Mouse (Mus musculus) liver, embryonic 14.5 days (tissue): ENCODE results near the gene Wfdc8. TPM values are rescaled to one million over a fixed set of nuclear protein-coding genes. Genes with fewer than 3 reads are reported as not detected.
"Not testable (repeated sequence)": the region's sequence is repeated elsewhere in the genome, so short reads cannot be mapped to it uniquely, and the experiment has no call there.

Source experiments
- ATAC-seq: fragments of 200-750 bp; cut with Nextera tagmentation; 2 replicates; pipeline ENCODE4 v1.8.0; 2017; ENCODE audit warnings: moderate number of reproducible peaks, mild to moderate bottlenecking, moderate library complexity; ENCODE audit not compliant: insufficient read depth
- DNase-seq, 3 experiments: peaks; one replicate each; pipeline ENCODE4 v3.0.0-alpha.2; 2012 to 2013; ENCODE audit warnings: low read depth in 3 of 3, low spot score in 3 of 3
- H3K27ac ChIP-seq: fragments of 300-500 bp; sonication (generic); 2 replicates; pipeline ENCODE4 v1.5.1; 2014; ENCODE audit warnings: moderate library complexity, mild to moderate bottlenecking, control low read depth, inconsistent platforms
- H3K27me3 ChIP-seq: fragments of 300-500 bp; sonication (generic); 2 replicates; pipeline ENCODE4 v1.6.1; 2014; ENCODE audit warnings: mild to moderate bottlenecking, low read length, moderate library complexity; ENCODE audit not compliant: control insufficient read depth, insufficient read depth
- H3K36me3 ChIP-seq: fragments of 300-500 bp; sonication (generic); replicated peaks from 2 replicates; pipeline ENCODE4 v1.6.1; 2014; ENCODE audit warnings: low read depth; ENCODE audit not compliant: control insufficient read depth, insufficient read depth
- H3K4me1 ChIP-seq, 2 experiments: fragments of 200-500 bp in 1 of 2; fragments of 300-500 bp in 1 of 2; sonication (generic) in 1 of 2; replicated peaks; 2 replicates each; pipeline ENCODE4 v1.6.1; 2012 to 2014; ENCODE audit warnings: antibody characterized with exemption in 1 of 2, inconsistent platforms in 1 of 2, low read length in 1 of 2; ENCODE audit not compliant: control insufficient read depth in 2 of 2, insufficient read depth in 2 of 2
- H3K4me2 ChIP-seq: fragments of 300-500 bp; sonication (generic); 2 replicates; pipeline ENCODE4 v1.6.1; 2014; ENCODE audit warnings: low read depth, mild to moderate bottlenecking, control low read depth, moderate library complexity
- H3K4me3 ChIP-seq, 2 experiments: fragments of 200-500 bp in 1 of 2; fragments of 300-500 bp in 1 of 2; sonication (generic) in 1 of 2; 2 replicates each; pipeline ENCODE4 v1.5.1; 2012 to 2014; ENCODE audit warnings: low read depth in 2 of 2, low read length in 2 of 2, mild to moderate bottlenecking in 2 of 2, control low read depth in 1 of 2, inconsistent platforms in 1 of 2, moderate library complexity in 1 of 2; ENCODE audit not compliant: insufficient read depth in 1 of 2
- H3K9ac ChIP-seq: fragments of 300-500 bp; sonication (generic); replicated peaks from 2 replicates; pipeline ENCODE4 v1.6.1; 2014; ENCODE audit warnings: mild to moderate bottlenecking, control low read depth, moderate library complexity
- H3K9me3 ChIP-seq: fragments of 300-500 bp; sonication (generic); 2 replicates; pipeline ENCODE4 v1.6.1; 2016; ENCODE audit warnings: low read length, mixed read lengths; ENCODE audit not compliant: control insufficient read depth
- CTCF ChIP-seq: IDR thresholded peaks from 2 replicates; pipeline ENCODE4 v1.5.1; 2016; ENCODE audit warnings: antibody characterized with exemption, low read depth, control low read depth
- EP300 ChIP-seq: IDR thresholded peaks from 2 replicates; pipeline ENCODE4 v1.6.1; 2016; ENCODE audit warnings: antibody characterized with exemption, low read depth
- WGBS: fragments of 180-500 bp; shearing (Covaris S2); extraction: QIAGEN DNeasy Blood & Tissue Kit; methylation state at CpG from one replicate; pipeline ENCODE4 v1.1.7; 2014; ENCODE audit not compliant: insufficient replicate concordance; 5-methylcytosine and 5-hydroxymethylcytosine counted together
- polyA plus RNA-seq, 2 experiments: library from polyadenylated mRNA; depleted of rRNA in 1 of 2; stranded (reverse) in 1 of 2; unstranded in 1 of 2; fragments of >200 nt; fragmentation: Nextera tagmentation in 1 of 2; extraction: Ambion mirVana in 1 of 2; gene quantifications; 2 replicates each; pipeline versions ENCODE4 v1.2.1 to v1.2.3; 2012 to 2014

The Wfdc8 gene
- polyA plus RNA-seq (2012; rRNA removed), result not detected in 2 replicates
- not detected in 2 replicates for polyA plus RNA-seq (2014; fragmentation: Nextera tagmentation; extraction: Ambion mirVana)

GRCm38 (mm10) chr2:164613471-164613870 is at the start of gene Wfdc8, which contains the start of gene Wfdc6b:
Gene Wfdc8 (minus strand): TSS chr2:164613626.
Gene Wfdc6b (plus strand): TSS chr2:164613522.
- not testable (repeated sequence) for H3K27me3 ChIP-seq, H3K27ac ChIP-seq, DNase-seq, H3K36me3 ChIP-seq, ATAC-seq, H3K9ac ChIP-seq, H3K9me3 ChIP-seq, H3K4me1 ChIP-seq, H3K4me2 ChIP-seq, H3K4me3 ChIP-seq
- WGBS, result 49% methylated on average over 8 of the region's 8 CpGs

GRCm38 (mm10) chr2:164656483-164656882 is 43.1 kb upstream of the Wfdc8 start, which contains the start of gene Wfdc9:
Gene Wfdc9 (minus strand): TSS chr2:164656583.
- DNase-seq (no peak), ATAC-seq (no peak)
- Histone ChIP-seq H3K4me1 (no peaks in the 10 kb centered on the region), H3K4me3 (no peak within 1 kb of the TSS), H3K9me3 (no peaks in the 10 kb centered on the region), H3K27me3 (no peaks in the 10 kb centered on the region), H3K9ac (no peak within 1 kb of the TSS), H3K27ac (no peak within 1 kb of the TSS), H3K4me2 (no peak within 1 kb of the TSS), H3K36me3 (no peaks in the 10 kb centered on the region)
- 61% methylated on average over 9 of the region's 9 CpGs for WGBS
- TF ChIP-seq EP300 (no peak), CTCF (no peak)

- WGBS, result 8% methylated on average over 11 of the region's 11 CpGs
- no peaks in the 10 kb centered on the region for H3K27me3 ChIP-seq
- no peak within 1 kb of the TSS for H3K9ac ChIP-seq
- ATAC-seq, result no peak
- no peaks in the 10 kb centered on the region for H3K9me3 ChIP-seq
- DNase-seq, result no peak
- H3K36me3 ChIP-seq, result no peaks in the 10 kb centered on the region
- TF ChIP-seq CTCF (peak; percentile 89), EP300 (no peak)
- H3K27ac ChIP-seq, result no peak within 1 kb of the TSS
- H3K4me2 ChIP-seq, result no peak within 1 kb of the TSS
- H3K4me1 ChIP-seq, result no peaks in the 10 kb centered on the region
- H3K4me3 ChIP-seq, result no peak within 1 kb of the TSS
Measured at GRCm38 (mm10) chr2:164655858-164656257, 42.4 kb upstream of the Wfdc8 start, which contains the start of gene Wfdc10. Gene Wfdc10 (plus strand): TSS chr2:164656046.

- Histone ChIP-seq H3K4me2 (no peak overlapping the region), H3K4me1 (no peaks in the 10 kb centered on the region), H3K4me3 (no peak overlapping the region), H3K36me3 (no peaks in the 10 kb centered on the region), H3K9me3 (no peaks in the 10 kb centered on the region), H3K9ac (no peak overlapping the region), H3K27ac (no peak overlapping the region), H3K27me3 (no peaks in the 10 kb centered on the region)
- 69% methylated on average over 13 of the region's 13 CpGs for WGBS
- ATAC-seq (no peak), DNase-seq (no peak)
- no peak for TF ChIP-seq CTCF
- TF ChIP-seq EP300, result no peak
Measured at GRCm38 (mm10) chr2:164641881-164642673, 28.7 kb upstream of the Wfdc8 start.

- WGBS, result 29% methylated on average over 7 of the region's 7 CpGs
- ATAC-seq (no peak), DNase-seq (no peak)
- H3K9ac ChIP-seq, result no peak overlapping the region
- H3K36me3 ChIP-seq, result no peaks in the 10 kb centered on the region
- no peaks in the 10 kb centered on the region for H3K9me3 ChIP-seq
- no peaks in the 10 kb centered on the region for H3K27me3 ChIP-seq
- TF ChIP-seq EP300, result no peak
- TF ChIP-seq CTCF, result no peak
- H3K4me2 ChIP-seq, result no peak overlapping the region
- H3K4me1 ChIP-seq, result no peaks in the 10 kb centered on the region
- H3K27ac ChIP-seq, result no peak overlapping the region
- no peak overlapping the region for H3K4me3 ChIP-seq
Measured at GRCm38 (mm10) chr2:164641129-164641528, 27.7 kb upstream of the Wfdc8 start.
